Mouse (Mus musculus): ENCODE measurements around the gene Tpd52l1. TPM values are rescaled to one million over a fixed set of nuclear protein-coding genes. Genes with fewer than 3 reads are reported as not detected.
"Not testable (repeated sequence)": the region's sequence is repeated elsewhere in the genome, so short reads cannot be mapped to it uniquely, and the experiment has no call there.

Tpd52l1 gene
- 10 to 100 TPM; 31.7 to 49.5 TPM for total RNA-seq (2021)
- long read RNA-seq, experiment 1, transcript Tpd52l1-204 (5 exons, 1,103 nt): major isoform, 7 of 8 reads
- long read RNA-seq, experiment 1, partial matches to known transcripts: 0 of 8 reads
- long read RNA-seq, experiment 1, other reads (novel, unspliced or antisense): 1 of 8 reads
- long read RNA-seq, experiment 2, transcript Tpd52l1-204 (5 exons, 1,103 nt): major isoform, 34 of 39 reads
- long read RNA-seq, experiment 2, partial matches to known transcripts: 1 of 39 reads
- long read RNA-seq, experiment 2, other reads (novel, unspliced or antisense): 2 of 39 reads

DNA sequence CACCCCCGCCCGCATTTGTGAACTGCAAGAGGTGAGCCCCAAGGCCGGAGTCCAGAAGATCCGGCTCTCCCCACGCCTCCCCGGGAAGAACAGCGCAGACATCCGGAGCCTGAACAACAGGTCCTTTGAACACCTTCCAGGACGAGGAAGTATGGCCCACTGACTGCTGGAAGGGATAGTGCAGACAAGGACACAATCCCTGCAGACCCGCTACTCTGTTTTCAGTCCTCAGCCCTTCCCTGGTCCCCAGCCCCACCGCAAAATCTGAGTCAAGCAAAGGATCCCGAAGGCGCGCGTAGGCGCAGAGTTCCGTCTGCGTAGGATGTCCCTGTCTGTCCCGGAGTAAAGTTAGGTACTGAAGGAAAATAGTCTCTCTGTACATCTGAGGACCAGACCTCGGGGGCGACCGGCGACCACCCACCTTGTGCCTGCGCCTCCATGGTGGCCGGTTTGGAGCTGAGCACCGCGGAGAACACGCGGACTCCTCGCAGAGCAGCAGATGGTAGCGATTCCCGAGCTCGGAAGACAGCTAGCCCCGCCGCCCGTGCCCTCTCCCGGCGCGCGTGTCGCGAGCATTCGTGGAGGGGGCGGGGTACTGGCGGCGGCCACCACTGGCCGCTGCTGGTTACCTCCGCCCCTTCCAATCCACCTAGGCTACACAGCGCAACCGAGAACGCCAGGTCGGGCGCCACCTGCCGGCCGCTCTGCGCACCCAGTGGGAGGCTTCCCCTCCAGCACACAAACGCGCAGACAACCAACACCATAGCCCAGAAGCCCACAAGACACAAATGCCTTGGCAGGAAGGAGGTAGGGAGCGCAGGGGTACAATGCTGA is at the start of gene Tpd52l1:
Tpd52l1 (minus strand) TSS at position 668 of the 834 bp plus-strand sequence.
- DNase-seq (ENCODE audit: low spot score in 2 of 2): peak; percentile 82 to 92

DNA sequence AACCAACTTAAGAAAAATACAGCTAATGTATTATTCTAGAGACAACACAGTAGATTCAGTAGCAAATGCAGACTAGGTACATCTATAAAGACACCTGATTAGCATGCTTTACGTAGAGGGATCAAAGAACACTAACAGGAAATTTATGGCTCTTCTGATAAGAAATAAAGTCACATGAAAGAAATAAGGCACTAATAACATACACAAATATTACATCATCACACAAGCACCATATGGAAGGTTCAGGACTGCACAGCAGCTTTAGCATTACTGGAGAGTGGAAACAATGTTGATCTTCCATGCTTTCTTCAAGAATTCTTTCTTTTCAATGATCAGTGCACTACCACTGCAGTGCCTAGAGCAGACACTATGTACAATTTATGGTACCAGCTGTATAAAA is 48.5 kb upstream of the Tpd52l1 start:
- no peak for DNase-seq (ENCODE audit: low spot score in 2 of 2)

DNA sequence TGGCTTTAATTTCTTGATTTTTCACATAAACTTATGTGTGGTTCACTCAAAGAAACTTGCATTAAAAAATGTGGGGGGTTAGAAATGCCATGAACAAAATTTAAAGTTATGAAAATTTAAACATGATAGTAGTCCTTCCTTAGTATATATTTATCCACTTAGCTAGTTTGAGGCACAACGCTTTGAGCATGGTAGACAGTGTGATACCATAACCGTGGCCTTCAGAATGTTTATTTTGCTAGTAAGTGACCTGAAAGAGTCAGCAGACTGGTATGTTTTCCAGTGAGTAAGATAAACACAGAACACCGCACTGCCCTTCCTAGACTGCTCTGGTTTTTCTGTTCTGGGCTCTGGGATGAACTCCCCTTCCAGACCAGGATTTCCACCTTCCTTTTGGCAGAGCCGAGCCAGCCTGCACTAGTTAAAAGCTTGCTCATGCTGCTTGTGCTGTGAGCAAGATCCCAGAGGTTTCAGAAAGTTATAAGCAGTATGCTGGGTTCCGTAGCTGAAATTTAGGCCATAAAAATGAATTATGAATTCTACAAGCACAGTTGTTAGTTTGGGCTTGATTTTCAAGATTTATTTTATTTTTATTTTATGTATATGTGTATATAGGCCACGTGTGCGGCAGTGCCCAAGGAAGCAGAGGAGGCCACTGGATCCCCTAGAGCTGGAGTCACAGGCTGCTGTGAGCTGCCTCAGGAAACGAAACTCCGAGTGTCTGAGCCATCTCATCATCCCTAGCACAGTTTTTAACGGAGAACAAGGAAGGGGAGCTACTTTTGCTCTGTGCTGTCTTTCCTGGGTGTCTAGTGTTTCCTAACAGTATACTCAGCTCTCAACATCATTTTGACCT is 21.5 kb upstream of the Tpd52l1 start:
- no peak for DNase-seq (ENCODE audit: low spot score in 2 of 2)

DNA sequence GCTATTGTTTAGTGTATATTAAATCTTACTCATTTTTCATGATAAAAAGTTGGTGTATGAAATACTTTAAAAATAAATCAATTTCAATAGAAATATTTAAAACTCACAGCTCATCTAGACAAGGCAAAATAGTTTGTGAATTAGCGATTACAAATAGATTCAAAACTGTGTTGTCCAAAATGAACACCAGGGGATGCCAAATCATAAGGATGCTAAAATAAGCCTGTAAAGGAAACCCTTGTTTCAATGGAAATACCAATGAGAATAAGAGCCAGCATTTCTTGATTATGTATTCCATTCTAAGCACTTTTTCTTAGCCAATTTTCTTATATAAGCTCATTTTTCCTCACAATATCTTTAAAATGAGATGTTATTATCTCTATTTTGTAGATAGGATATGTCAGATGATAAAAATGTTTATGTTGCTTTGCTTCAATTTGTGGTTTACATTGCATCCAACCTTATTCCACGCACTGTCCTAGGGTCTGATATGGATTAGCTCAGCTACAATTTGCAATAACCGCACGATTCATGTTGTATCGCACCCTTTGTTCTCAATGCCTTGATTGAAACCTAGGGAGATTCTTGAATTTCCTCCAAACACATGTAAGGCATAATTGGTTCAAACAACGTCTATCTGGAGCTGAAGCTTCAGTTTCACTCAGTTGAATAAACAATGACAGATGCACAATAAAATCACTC is 20.2 kb upstream of the Tpd52l1 start:
- DNase-seq (ENCODE audit: low spot score in 2 of 2): no peak

DNA sequence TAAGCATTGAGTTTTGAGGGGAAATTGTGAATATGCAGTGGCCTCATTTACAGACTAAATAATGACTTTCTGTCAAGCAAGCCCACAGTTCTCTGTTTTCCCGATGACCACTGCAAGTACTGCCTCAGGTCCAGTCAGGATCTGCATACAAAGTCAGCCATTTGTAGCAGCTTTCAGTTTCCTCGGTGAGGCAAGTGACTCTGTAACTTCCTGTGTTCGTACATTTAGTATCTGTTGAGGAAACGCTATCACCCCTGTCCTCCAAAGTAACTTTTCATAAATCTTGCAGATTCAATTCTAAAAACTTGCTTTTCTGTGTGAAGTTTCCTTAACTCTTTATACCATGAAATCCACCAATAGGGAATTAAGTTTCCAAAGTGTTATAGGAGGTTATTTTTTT is 19.7 kb upstream of the Tpd52l1 start:
- no peak for DNase-seq (ENCODE audit: low spot score in 2 of 2)

DNA sequence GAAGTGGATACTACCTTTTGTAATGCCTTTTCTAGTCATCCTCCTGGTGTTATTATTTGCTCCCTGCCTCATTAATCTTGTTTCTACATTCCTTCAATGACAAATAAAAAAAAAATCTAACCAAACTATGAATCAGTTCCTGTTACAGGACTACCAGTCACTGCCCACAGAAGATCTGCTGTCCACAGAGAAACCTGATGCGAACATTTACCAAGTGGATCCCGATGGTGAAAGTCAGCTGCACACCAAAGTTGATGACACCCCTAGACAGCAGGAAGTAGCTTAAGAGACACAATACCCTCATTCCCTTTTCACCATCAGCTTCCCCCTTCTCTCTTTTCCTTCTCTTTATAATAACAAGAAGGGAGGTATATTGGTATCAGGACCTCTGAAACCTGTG is 17.3 kb upstream of the Tpd52l1 start:
- DNase-seq (ENCODE audit: low spot score in 2 of 2): no peak

DNA sequence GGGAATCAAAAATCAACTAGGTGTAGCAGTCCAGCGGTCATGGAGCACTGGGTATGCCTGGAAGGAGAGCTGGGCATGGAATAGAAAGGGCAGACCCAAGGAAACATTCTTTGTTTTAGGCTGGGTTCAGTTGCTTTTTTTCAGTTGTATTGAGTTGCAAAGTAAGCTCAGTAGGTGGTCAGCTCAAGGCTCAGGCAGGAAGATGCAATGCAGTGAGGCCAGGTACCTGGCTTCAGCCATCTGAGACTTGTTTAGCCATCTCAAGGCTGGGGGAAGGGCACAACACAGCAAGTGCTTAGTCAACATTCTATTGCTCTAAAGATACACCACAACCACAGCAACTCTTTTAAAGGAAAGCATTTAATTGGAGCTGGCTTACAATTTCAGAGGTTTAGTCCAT is 11.0 kb upstream of the Tpd52l1 start:
- no peak for DNase-seq (ENCODE audit: low spot score in 2 of 2)

DNA sequence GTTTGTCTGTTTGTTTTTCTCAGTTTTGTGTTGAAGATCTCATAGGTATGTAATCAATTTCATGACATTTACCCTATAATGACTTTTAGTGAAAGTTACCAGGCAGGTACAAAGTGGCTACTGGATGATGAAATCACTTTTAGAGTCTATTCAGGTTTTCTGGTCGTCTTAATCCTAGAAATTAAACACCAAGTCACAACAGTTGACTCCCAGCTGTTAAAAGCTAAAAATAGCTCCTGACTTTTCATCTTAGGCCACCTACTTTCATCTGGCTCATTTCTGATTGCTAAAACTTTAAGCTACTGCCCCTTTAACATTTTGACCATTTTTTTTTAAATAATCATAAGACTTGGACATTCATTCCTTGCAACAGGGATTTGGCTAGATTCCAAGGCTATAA is 1.3 kb upstream of the Tpd52l1 start:
- no peak for DNase-seq (ENCODE audit: low spot score in 2 of 2)

DNA sequence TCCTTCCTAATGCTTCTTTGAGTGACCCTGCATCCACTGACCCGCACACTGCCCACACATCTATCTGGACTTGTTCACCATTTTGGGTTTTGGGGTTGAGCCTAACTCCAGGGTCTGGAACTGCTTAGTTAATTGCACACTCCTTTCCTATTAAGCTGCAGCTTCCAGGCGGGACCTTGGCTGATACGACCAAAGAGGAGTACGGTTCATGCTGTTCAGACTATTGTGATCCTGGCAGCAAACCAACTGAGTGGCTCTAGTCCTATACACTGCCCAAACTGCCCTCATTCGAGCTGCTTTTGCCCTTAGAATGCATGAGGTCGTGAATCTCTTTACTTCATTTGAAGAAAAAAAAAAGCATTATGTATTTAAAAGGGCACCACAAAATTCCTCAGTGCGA is 1.6 kb downstream of the Tpd52l1 start:
- DNase-seq (ENCODE audit: low spot score in 2 of 2): no peak

DNA sequence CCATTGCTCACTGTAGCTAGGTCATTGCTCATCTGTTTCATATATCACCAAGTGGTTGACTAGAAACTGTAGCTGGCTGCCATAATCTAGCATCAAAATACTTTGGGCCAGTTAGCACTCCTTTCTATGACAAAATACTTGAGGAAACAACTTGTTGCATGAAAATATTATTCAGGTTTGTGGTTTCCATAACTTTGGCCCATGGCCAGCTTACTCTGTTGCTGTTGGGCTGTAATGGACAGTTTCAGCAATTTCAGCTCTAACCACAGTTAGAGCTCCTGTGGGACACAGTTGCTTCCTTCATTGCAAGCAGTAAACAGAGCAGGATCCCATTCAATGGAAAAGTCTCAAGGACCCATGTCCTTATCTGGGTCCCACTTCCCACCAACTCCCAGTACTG is 4.3 kb downstream of the Tpd52l1 start:
- no peak for DNase-seq (ENCODE audit: low spot score in 2 of 2)

DNA sequence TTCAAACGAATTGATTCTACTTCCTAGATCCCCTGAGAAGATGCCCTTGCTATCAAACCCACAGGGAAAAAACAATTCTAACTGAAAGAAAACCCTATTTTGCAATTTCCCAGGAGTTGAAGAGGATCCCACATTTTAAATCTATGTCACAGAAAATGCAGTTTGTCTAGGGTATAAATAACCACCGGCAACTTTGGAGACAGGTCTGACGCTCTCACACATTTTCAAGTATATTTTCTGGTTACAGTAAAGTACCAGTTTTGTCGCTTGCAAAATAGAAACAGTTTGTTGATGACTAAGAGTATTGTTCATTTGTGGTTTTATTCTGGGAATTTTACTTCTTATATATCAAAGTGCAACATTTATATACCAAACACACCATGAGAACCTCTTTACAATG is 9.7 kb downstream of the Tpd52l1 start:
- no peak for DNase-seq (ENCODE audit: low spot score in 2 of 2)

DNA sequence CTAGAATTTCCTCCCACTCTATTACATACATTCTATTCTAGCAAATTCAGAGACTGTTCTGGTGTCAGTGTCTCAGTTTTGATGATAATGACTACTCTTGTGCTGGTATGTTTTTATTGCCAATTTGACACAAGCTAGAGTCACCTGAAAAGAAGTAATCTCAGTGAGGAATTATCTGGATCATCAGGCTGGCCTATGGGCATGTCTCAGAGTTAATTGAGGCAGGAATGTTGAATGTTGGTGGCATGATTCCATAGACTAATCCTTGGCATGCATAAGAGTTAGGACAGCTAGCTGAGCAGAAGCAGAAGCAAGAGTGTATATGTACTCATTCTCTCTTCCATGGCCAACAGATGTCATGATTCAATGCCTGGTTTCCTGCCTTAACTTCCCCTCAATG is 27.8 kb downstream of the Tpd52l1 start:
- DNase-seq (ENCODE audit: low spot score in 2 of 2): no peak

DNA sequence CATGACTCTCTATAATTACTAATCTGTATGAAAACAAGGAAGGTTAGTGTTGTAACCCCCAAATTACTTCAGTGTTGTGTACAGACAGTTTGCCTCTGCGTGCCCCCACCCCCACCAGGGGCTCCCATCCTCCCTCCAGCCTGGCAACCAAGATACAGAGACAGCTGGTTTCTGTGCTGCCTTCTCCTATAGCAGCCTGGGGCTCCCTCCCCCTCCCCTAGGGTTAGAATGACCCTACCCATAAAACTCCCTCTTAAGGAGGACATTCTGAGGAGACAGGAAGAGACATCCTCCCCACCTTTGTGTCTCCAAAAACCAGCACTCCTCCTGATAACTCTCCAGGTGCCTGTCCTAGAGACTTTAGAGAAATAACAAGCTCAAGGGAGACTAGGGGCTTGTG is 52.8 kb downstream of the Tpd52l1 start:
- DNase-seq (ENCODE audit: low spot score in 2 of 2): no peak

DNA sequence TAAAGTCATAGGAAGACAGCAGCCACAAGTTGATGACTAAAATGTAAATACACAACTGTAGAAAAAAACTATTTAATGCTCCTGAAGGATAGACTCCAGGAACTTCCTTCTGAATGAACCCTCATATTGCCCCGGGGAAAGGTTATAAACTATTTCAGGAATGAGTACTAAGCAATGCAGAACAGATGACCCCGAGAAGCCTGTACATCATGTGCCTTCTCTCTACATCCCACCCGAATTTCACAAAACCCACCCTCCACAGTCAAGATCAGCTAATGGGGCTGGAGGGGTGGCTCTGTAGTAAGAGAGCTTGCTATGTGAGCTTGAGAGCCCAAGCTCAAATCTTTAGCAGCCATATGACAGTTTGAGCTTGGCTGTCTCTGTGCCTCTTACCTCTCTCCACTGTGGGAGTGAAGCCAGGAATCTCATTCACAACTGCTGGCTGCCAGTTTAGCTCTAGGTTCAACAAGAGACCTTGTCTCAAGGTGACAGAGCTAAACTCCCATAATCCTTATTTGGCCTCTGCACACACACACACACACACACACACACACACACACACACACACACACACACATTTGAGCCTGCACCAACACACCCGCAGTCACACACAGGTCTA is 54.9 kb downstream of the Tpd52l1 start:
- no peak for DNase-seq (ENCODE audit: low spot score in 2 of 2)

DNA sequence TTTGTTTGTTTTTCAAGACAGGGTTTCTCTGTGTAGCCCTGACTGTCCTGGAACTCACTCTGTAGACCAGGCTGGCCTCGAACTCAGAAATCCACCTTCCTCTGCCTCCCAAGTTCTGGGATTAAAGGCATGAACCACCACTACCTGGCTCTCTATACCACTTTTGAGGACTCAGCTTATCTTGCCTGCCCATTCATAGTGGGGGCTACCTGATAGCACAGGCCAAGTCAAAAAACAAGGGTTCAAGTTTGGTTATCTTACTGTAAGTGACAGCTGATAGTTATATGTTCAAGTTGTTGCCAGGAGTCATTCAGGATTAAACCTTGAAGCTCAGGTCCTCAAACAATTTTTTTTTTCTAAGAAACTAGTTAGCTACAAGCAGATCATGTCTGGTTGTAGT is 57.2 kb downstream of the Tpd52l1 start:
- DNase-seq (ENCODE audit: low spot score in 2 of 2): not testable (repeated sequence)

DNA sequence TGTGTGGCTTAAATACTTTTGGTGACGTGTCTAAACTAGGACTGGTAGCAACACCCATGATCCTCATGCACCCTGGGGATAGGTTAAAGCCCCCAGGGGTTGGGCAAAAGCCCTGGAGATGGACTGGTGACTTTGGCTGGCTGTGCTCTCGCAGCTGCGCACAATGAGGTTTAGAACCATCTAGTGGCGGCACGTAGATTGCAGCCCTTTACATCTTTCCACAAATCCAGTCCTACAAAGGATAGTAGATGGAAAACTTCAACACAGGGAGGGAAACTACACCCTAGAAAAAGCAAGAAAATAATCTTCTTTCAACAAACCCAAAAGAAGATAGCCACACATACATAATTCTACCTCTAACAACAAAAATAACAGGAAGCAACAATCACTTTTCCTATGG is 75.6 kb downstream of the Tpd52l1 start:
- not testable (repeated sequence) for DNase-seq (ENCODE audit: low spot score in 2 of 2)

DNA sequence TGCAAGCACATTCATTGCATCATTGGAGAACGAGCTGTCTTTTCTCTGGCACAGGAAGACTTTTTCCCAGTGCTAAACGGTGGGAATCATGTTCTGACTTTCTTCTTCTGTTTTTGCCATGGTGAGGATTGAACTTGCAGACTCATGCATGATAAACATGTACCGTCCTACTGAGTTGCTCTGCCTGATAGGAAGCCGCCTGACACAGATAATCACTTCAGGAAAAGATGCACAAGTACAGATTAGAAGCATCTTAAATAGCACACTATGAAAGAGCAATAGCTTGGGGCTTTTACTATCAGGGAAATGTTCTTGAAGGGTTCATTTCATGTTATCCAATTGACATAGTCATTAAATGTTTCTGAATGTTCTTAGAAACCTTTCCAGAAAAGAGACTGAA is 86.0 kb downstream of the Tpd52l1 start:
- no peak for DNase-seq (ENCODE audit: low spot score in 2 of 2)

DNA sequence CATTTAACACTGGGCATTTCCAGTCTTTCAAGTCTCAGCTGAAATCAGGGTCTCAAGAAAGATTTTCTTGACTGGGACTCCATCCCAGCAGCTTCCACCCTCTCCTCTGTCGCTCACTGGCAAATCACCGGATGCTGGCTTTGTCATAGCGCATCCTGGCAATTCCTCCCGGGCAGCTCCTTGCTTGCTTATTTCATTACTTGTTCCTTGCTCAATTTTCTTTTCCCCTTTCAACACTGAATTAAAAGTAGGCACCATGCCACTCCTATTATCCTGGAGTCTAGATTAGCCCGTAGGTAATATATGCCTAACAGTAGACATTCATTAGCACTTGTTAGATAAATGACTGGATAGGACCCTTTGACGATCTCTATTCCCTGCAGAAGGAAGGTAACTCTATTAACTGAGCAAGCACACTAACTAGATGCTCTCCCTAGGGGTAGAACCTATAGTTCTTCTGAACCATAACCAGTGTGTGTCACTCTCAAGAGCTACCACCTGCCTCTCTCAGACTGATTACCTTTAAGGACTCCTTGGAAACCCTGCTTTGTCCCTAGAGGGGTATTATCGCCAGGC is 90.8 kb downstream of the Tpd52l1 start:
- no peak for DNase-seq (ENCODE audit: low spot score in 2 of 2)

DNA sequence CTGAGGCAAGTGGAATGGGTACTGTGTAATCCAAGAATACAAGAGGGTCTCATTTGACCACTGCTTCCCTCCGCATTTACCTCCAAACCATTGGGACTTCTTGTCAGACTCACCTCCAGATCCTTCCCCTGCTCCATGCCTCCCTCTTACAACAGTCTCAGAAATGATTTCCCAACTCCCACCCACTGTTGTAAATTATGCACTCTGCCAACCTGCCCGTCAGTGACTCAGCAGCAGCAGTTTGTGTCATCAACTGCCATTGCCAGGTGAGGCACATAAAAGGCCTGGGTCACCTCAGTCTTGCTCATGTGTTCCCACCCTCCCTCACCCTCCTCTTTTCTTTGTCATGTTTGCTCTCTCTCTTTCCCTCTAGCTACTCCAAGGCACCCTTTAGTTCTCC is 91.6 kb downstream of the Tpd52l1 start:
- DNase-seq (ENCODE audit: low spot score in 2 of 2): peak in 1 of 2 experiments; percentile 12

DNA sequence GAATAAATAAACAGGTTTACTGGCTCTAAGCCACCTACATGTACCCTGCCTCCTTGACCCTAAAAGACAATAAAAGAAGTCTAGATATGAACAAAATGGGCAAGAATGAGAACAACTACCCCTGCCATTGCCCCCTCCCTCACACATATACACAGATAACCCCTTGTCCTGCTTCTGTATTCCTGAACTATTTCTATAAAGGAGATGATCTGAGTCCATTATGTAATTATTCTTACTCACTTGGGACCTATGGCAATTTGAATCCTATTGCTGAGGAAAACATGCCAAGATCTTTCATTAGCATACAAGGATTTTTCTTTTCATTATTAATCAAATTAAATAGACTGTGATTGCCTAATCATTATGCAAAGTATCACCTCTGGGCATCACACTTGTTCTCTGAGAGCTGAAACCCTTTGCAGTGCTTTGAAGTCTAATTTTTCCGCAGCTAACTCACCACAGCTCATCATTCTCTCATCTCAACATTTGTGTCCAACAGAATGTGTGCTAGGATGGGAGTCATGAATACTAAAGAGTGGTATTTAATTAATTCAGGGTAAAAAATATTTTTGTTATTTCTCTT is 92.8 kb downstream of the Tpd52l1 start:
- no peak for DNase-seq (ENCODE audit: low spot score in 2 of 2)
